Mouse (Mus musculus) CH12.LX (cell line): ENCODE measurements around the gene Sox21. TPM values are rescaled to one million over a fixed set of nuclear protein-coding genes. Genes with fewer than 3 reads are reported as not detected.

Experiments used
- DNase-seq: peaks from one replicate; pipeline ENCODE4 v3.0.0-alpha.2; 2013; ENCODE audit errors: extremely low read depth
- H3K27ac ChIP-seq: 2 replicates; pipeline ENCODE4 v1.5.1; 2012; ENCODE audit warnings: low read depth, mild to moderate bottlenecking, control low read depth, moderate library complexity; ENCODE audit not compliant: insufficient read depth
- H3K27me3 ChIP-seq: replicated peaks from 2 replicates; pipeline ENCODE3; 2012; ENCODE audit warnings: inconsistent platforms
- H3K36me3 ChIP-seq, 2 experiments: replicated peaks in 1 of 2; 2 replicates each; pipeline versions ENCODE3 to v1.6.1; 2012; ENCODE audit warnings: inconsistent platforms in 1 of 2, low read length in 1 of 2, mild to moderate bottlenecking in 1 of 2, mixed read lengths in 1 of 2, moderate library complexity in 1 of 2; ENCODE audit not compliant: control insufficient read depth in 1 of 2, insufficient read depth in 1 of 2
- H3K4me1 ChIP-seq, 2 experiments: 2 replicates each; pipeline ENCODE4 v1.6.1; 2012; ENCODE audit warnings: inconsistent platforms in 1 of 2, moderate library complexity in 1 of 2; ENCODE audit not compliant: insufficient read depth in 2 of 2, control insufficient read depth in 1 of 2
- H3K4me2 ChIP-seq: 2 replicates; pipeline ENCODE4 v1.6.1; 2012; ENCODE audit warnings: low read depth, mild to moderate bottlenecking, control low read depth; ENCODE audit not compliant: poor library complexity, insufficient read depth, severe bottlenecking
- H3K4me3 ChIP-seq, 3 experiments: fragments of 150-350 bp in 1 of 3; sonication (generic) in 1 of 3; replicated peaks in 1 of 3; 2 replicates each; pipeline versions ENCODE3 to v1.5.1; 2011 to 2012; ENCODE audit warnings: low read depth in 2 of 3, low read length in 2 of 3, mild to moderate bottlenecking in 2 of 3, moderate library complexity in 2 of 3, control low read depth in 1 of 3, improper control_type of control experiment in 1 of 3, inconsistent platforms in 1 of 3, mixed read lengths in 1 of 3; ENCODE audit not compliant: poor library complexity in 1 of 3
- H3K79me2 ChIP-seq: replicated peaks from 2 replicates; pipeline ENCODE4 v1.6.1; 2012; ENCODE audit warnings: mild to moderate bottlenecking, moderate library complexity; ENCODE audit not compliant: control insufficient read depth, poor library complexity, insufficient read depth, severe bottlenecking; ENCODE audit errors: extremely low read depth
- H3K9ac ChIP-seq: 2 replicates; pipeline ENCODE4 v1.6.1; 2012; ENCODE audit warnings: low read depth, mild to moderate bottlenecking, control low read depth, moderate library complexity; ENCODE audit not compliant: insufficient read depth
- H3K9me3 ChIP-seq: replicated peaks from 2 replicates; pipeline ENCODE3; 2012; ENCODE audit warnings: low read length, inconsistent platforms, mixed read lengths
- CHD2 ChIP-seq: IDR thresholded peaks from 2 replicates; pipeline ENCODE4 v1.6.1; 2011; ENCODE audit warnings: low read length, improper control_type of control experiment
- CTCF ChIP-seq, 2 experiments: IDR thresholded peaks in 1 of 2; conservative IDR thresholded peaks in 1 of 2; 2 replicates each; pipeline ENCODE4 v1.5.1; 2011 to 2012; ENCODE audit warnings: low read depth in 2 of 2, low read length in 2 of 2, improper control_type of control experiment in 1 of 2, inconsistent platforms in 1 of 2, mild to moderate bottlenecking in 1 of 2, moderate library complexity in 1 of 2
- E2F4 ChIP-seq: IDR thresholded peaks from 2 replicates; pipeline ENCODE4 v1.6.1; 2011; ENCODE audit warnings: low read depth, low read length, improper control_type of control experiment; ENCODE audit not compliant: insufficient replicate concordance
- EP300 ChIP-seq: IDR thresholded peaks from 2 replicates; pipeline ENCODE4 v1.6.1; 2011; ENCODE audit warnings: low read length, improper control_type of control experiment
- ETS1 ChIP-seq: conservative IDR thresholded peaks from 2 replicates; pipeline ENCODE4 v1.6.1; 2012; ENCODE audit warnings: low read depth, mild to moderate bottlenecking, inconsistent platforms, low read length, improper control_type of control experiment, moderate library complexity
- HCFC1 ChIP-seq: IDR thresholded peaks from 2 replicates; pipeline ENCODE4 v1.6.1; 2012; ENCODE audit warnings: low read depth, mild to moderate bottlenecking, inconsistent platforms, low read length, improper control_type of control experiment
- IRF4 ChIP-seq: IDR thresholded peaks from 2 replicates; pipeline ENCODE4 v1.6.1; 2014; ENCODE audit warnings: low read depth, mild to moderate bottlenecking, inconsistent platforms, low read length, improper control_type of control experiment
- JUN ChIP-seq: IDR thresholded peaks from 2 replicates; pipeline ENCODE4 v1.6.1; 2011; ENCODE audit warnings: low read depth, mild to moderate bottlenecking, low read length, improper control_type of control experiment, moderate library complexity; ENCODE audit not compliant: insufficient read depth
- KAT2A ChIP-seq: IDR thresholded peaks from 2 replicates; pipeline ENCODE4 v1.6.1; 2012; ENCODE audit warnings: low read length, improper control_type of control experiment, inconsistent platforms; ENCODE audit not compliant: insufficient replicate concordance
- MAX ChIP-seq: IDR thresholded peaks from 2 replicates; pipeline ENCODE4 v1.6.1; 2011; ENCODE audit warnings: low read length, improper control_type of control experiment
- MXI1 ChIP-seq: IDR thresholded peaks from 2 replicates; pipeline ENCODE4 v1.6.1; 2011; ENCODE audit warnings: mild to moderate bottlenecking, low read depth, low read length, improper control_type of control experiment
- MYC ChIP-seq: IDR thresholded peaks from 2 replicates; pipeline ENCODE4 v1.6.1; 2011; ENCODE audit warnings: low read depth, mild to moderate bottlenecking, improper control_type of control experiment, low read length
- NRF1 ChIP-seq: IDR thresholded peaks from 2 replicates; pipeline ENCODE4 v1.6.1; 2014; ENCODE audit warnings: low read depth, mild to moderate bottlenecking, inconsistent platforms, low read length, improper control_type of control experiment, moderate library complexity
- PAX5 ChIP-seq: IDR thresholded peaks from 2 replicates; pipeline ENCODE4 v1.6.1; 2012; ENCODE audit warnings: low read length, inconsistent platforms, mixed read lengths
- POLR2A ChIP-seq: IDR thresholded peaks from 2 replicates; pipeline ENCODE4 v1.6.1; 2011; ENCODE audit warnings: low read depth, mild to moderate bottlenecking, improper control_type of control experiment, low read length
- RCOR1 ChIP-seq: conservative IDR thresholded peaks from 2 replicates; pipeline ENCODE4 v1.6.1; 2012; ENCODE audit warnings: low read depth, mild to moderate bottlenecking, inconsistent platforms, low read length, improper control_type of control experiment
- SMC3 ChIP-seq: IDR thresholded peaks from 2 replicates; pipeline ENCODE4 v1.6.1; 2011; ENCODE audit warnings: low read depth, low read length, improper control_type of control experiment
- TBP ChIP-seq: conservative IDR thresholded peaks from 2 replicates; pipeline ENCODE4 v1.6.1; 2011; ENCODE audit warnings: low read depth, low read length, improper control_type of control experiment
- TCF12 ChIP-seq: IDR thresholded peaks from 2 replicates; pipeline ENCODE4 v1.6.1; 2014; ENCODE audit warnings: low read depth, mild to moderate bottlenecking, inconsistent platforms, low read length, improper control_type of control experiment
- USF1 ChIP-seq: IDR thresholded peaks from 2 replicates; pipeline ENCODE4 v1.6.1; 2014; ENCODE audit warnings: low read depth, mild to moderate bottlenecking, inconsistent platforms, low read length, improper control_type of control experiment
- USF2 ChIP-seq: conservative IDR thresholded peaks from 2 replicates; pipeline ENCODE4 v1.6.1; 2011; ENCODE audit warnings: low read depth, low read length, improper control_type of control experiment
- ZC3H11A ChIP-seq: IDR thresholded peaks from 2 replicates; pipeline ENCODE4 v1.6.1; 2012; ENCODE audit warnings: low read depth, mild to moderate bottlenecking, inconsistent platforms, low read length, improper control_type of control experiment
- ZKSCAN1 ChIP-seq: IDR thresholded peaks from 2 replicates; pipeline ENCODE4 v1.6.1; 2012; ENCODE audit warnings: low read depth, inconsistent platforms, low read length, improper control_type of control experiment, borderline replicate concordance
- ZMIZ1 ChIP-seq: IDR thresholded peaks from 2 replicates; pipeline ENCODE4 v1.6.1; 2012; ENCODE audit warnings: low read depth, mild to moderate bottlenecking, inconsistent platforms, low read length, improper control_type of control experiment
- ZNF384 ChIP-seq: IDR thresholded peaks from 2 replicates; pipeline ENCODE4 v1.6.1; 2012; ENCODE audit warnings: low read depth, low read length, improper control_type of control experiment, inconsistent platforms
- dilution Hi-C: fragments of 300-500 bp; cut with MboI; formaldehyde crosslinking; loops from 2 replicates; pipeline ENCODE4 v1.14.3; 2020; ENCODE audit warnings: low sequenced_read_pairs; ENCODE audit not compliant: extremely low pct_unique_long_range_greater_than_20kb, extremely low pct_ligation_motif_present
- in situ Hi-C: fragments of 300-500 bp; cut with MboI; formaldehyde crosslinking; loops from 3 replicates; pipeline ENCODE4 v1.14.3; 2019; ENCODE audit warnings: low sequenced_read_pairs, low pct_ligation_motif_present, low pct_unique_long_range_greater_than_20kb, mixed read lengths
- polyA plus RNA-seq: library from polyadenylated mRNA; unstranded; fragments of >175 nt; gene quantifications from 2 replicates; pipeline ENCODE4 v1.2.1, GENCODE M21; 2012; ENCODE audit warnings: low read depth; ENCODE audit not compliant: insufficient read length
- total RNA-seq, 2 experiments: library from RNA; depleted of rRNA; stranded (reverse); fragments of 300-350 nt in 1 of 2; fragments of >200 nt in 1 of 2; gene quantifications; 2 replicates each; pipeline ENCODE4 v1.2.3; 2012 to 2014

Gene Sox21
- total and polyA plus RNA-seq, 3 experiments: not detected

GRCm38 (mm10) chr14:118202006-118202405 is 34.8 kb downstream of the Sox21 start:
- Histone ChIP-seq H3K4me3 (no peak overlapping the region), H3K4me2 (no peak overlapping the region), H3K9ac (no peak overlapping the region), H3K27ac (no peak overlapping the region), H3K9me3 (peaks cover 1% of the 10 kb centered on the region), H3K79me2 (no peaks in the 10 kb centered on the region), H3K4me1 (no peaks in the 10 kb centered on the region), H3K27me3 (no peaks in the 10 kb centered on the region), H3K36me3 (no peaks in the 10 kb centered on the region)
- dilution Hi-C loops: no loop called here
- DNase-seq: no peak
- no peak for TF ChIP-seq ZMIZ1
- TF ChIP-seq TBP: no peak
- no peak for TF ChIP-seq POLR2A
- TF ChIP-seq CTCF (conservative IDR thresholded peaks at IDR 0.05 in 1 of 2, IDR thresholded peaks at IDR 0.05 in 1 of 2; ENCODE audit: low read depth in 2 of 2, low read length in 2 of 2): no peak
- no peak for TF ChIP-seq ETS1
- no peak for TF ChIP-seq ZC3H11A
- no peak for TF ChIP-seq E2F4
- no peak for TF ChIP-seq PAX5
- TF ChIP-seq CHD2: no peak
- no peak for TF ChIP-seq ZKSCAN1
- TF ChIP-seq RCOR1: no peak
- TF ChIP-seq NRF1: no peak
- TF ChIP-seq USF1: no peak
- no peak for TF ChIP-seq SMC3
- in situ Hi-C loops: loop anchor here (25.0 kb wide), 2 partner anchors 260 to 610 kb away; no protein-coding TSS in a partner anchor

- peaks cover 1% of the 10 kb centered on the region for H3K9me3 ChIP-seq
- H3K4me3 ChIP-seq: no peak overlapping the region
- H3K79me2 ChIP-seq: no peaks in the 10 kb centered on the region
- no peaks in the 10 kb centered on the region for H3K27me3 ChIP-seq
- no peak overlapping the region for H3K27ac ChIP-seq
- dilution Hi-C loops (no loop called here), in situ Hi-C loops (loop anchor here (25.0 kb wide), 2 partner anchors 262 to 612 kb away; no protein-coding TSS in a partner anchor)
- DNase-seq: no peak
- H3K9ac ChIP-seq: no peak overlapping the region
- H3K4me1 ChIP-seq: no peaks in the 10 kb centered on the region
- no peak overlapping the region for H3K4me2 ChIP-seq
- H3K36me3 ChIP-seq: no peaks in the 10 kb centered on the region
- TF ChIP-seq MYC (no peak), JUN (no peak), USF2 (no peak), ETS1 (no peak), IRF4 (no peak), USF1 (no peak), HCFC1 (no peak), CHD2 (no peak), CTCF (conservative IDR thresholded peaks at IDR 0.05 in 1 of 2, IDR thresholded peaks at IDR 0.05 in 1 of 2; ENCODE audit: low read depth in 2 of 2, low read length in 2 of 2) (no peak), POLR2A (no peak), ZNF384 (no peak), EP300 (no peak), MXI1 (no peak), TCF12 (no peak), KAT2A (no peak), MAX (no peak)
Observed at GRCm38 (mm10) chr14:118200731-118201130, 36.1 kb downstream of the Sox21 start.
